Mouse (Mus musculus) stomach, embryonic 16.5 days (tissue): ENCODE measurements around the gene Tuba3b. TPM values are rescaled to one million over a fixed set of nuclear protein-coding genes. Genes with fewer than 3 reads are reported as not detected.

Experiments
- ATAC-seq: fragments of 200-750 bp; cut with Nextera tagmentation; 2 replicates; pipeline ENCODE4 v1.8.0; 2017; ENCODE audit warnings: moderate number of reproducible peaks, moderate TSS enrichment; ENCODE audit not compliant: insufficient read depth, low FRiP score
- H3K27ac ChIP-seq: fragments of 300-500 bp; sonication (generic); 2 replicates; pipeline ENCODE4 v1.5.1; 2014; ENCODE audit warnings: low read length
- H3K27me3 ChIP-seq: fragments of 300-500 bp; sonication (generic); 2 replicates; pipeline ENCODE4 v1.6.1; 2014; ENCODE audit warnings: low read length, control low read depth, mixed read lengths; ENCODE audit not compliant: control insufficient read depth, insufficient read depth
- H3K36me3 ChIP-seq: fragments of 300-500 bp; sonication (generic); 2 replicates; pipeline ENCODE4 v1.6.1; 2014; ENCODE audit warnings: low read length; ENCODE audit not compliant: control insufficient read depth, insufficient read depth
- H3K4me1 ChIP-seq: fragments of 300-500 bp; sonication (generic); 2 replicates; pipeline ENCODE4 v1.6.1; 2014; ENCODE audit warnings: low read length, control low read depth, mixed read lengths; ENCODE audit not compliant: control insufficient read depth, insufficient read depth
- H3K4me2 ChIP-seq: fragments of 300-500 bp; sonication (generic); 2 replicates; pipeline ENCODE4 v1.6.1; 2014; ENCODE audit warnings: low read depth, low read length, mixed read lengths
- H3K4me3 ChIP-seq: fragments of 300-500 bp; sonication (generic); replicated peaks from 2 replicates; pipeline ENCODE4 v1.5.1; 2014; ENCODE audit warnings: mild to moderate bottlenecking, low read length
- H3K9ac ChIP-seq: fragments of 300-500 bp; sonication (generic); 2 replicates; pipeline ENCODE4 v1.6.1; 2014; ENCODE audit warnings: low read length
- H3K9me3 ChIP-seq: fragments of 300-500 bp; sonication (generic); replicated peaks from 2 replicates; pipeline ENCODE4 v1.6.1; 2016; ENCODE audit warnings: low read length, control low read depth; ENCODE audit not compliant: control insufficient read depth
- WGBS: fragments of 180-500 bp; shearing (Covaris S2); extraction: QIAGEN DNeasy Blood & Tissue Kit; methylation state at CpG from one replicate; pipeline ENCODE4 v1.1.7; 2014; 5-methylcytosine and 5-hydroxymethylcytosine counted together
- polyA plus RNA-seq: library from polyadenylated mRNA; unstranded; fragments of >200 nt; fragmentation: Nextera tagmentation; extraction: Ambion mirVana; gene quantifications from 2 replicates; pipeline ENCODE4 v1.2.1, GENCODE M21; 2015

The Tuba3b gene
- not detected in 2 replicates for polyA plus RNA-seq

GRCm38 (mm10) chr6:145615666-145616210 lies at the start of gene Tuba3b:
Gene Tuba3b, plus strand, starts transcription at chr6:145615757.
- Histone ChIP-seq H3K36me3 (no peaks in the 10 kb centered on the region), H3K27me3 (no peaks in the 10 kb centered on the region), H3K9me3 (no peaks in the 10 kb centered on the region), H3K27ac (no peak within 1 kb of the TSS), H3K4me3 (no peak within 1 kb of the TSS), H3K9ac (0 out of 2 replicates have a peak within 1 kb of the TSS, but pooled peaks have one; percentile 20), H3K4me2 (no peak within 1 kb of the TSS), H3K4me1 (no peaks in the 10 kb centered on the region)
- 97% methylated on average over 31 of the region's 31 CpGs for WGBS
- ATAC-seq: no peak

GRCm38 (mm10) chr6:145567296-145567695 lies 48.3 kb upstream of the Tuba3b start:
- no peak overlapping the region for H3K4me3 ChIP-seq
- no peak overlapping the region for H3K9ac ChIP-seq
- no peak overlapping the region for H3K27ac ChIP-seq

GRCm38 (mm10) chr6:145567832-145568231 lies 47.7 kb upstream of the Tuba3b start:
- H3K4me1 ChIP-seq: peaks cover 9% of the 10 kb centered on the region; the same call in 1 of the 2 replicates
- H3K27me3 ChIP-seq: no peaks in the 10 kb centered on the region
- no peaks in the 10 kb centered on the region for H3K36me3 ChIP-seq
- no peak overlapping the region for H3K27ac ChIP-seq
- no peaks in the 10 kb centered on the region for H3K9me3 ChIP-seq
- 90% methylated on average over 3 of the region's 3 CpGs for WGBS
- no peak overlapping the region for H3K4me3 ChIP-seq
- no peak for ATAC-seq
- no peak overlapping the region for H3K4me2 ChIP-seq
- no peak overlapping the region for H3K9ac ChIP-seq

More at GRCm38 (mm10) chr6:145567296-145567695, 48.3 kb upstream of the Tuba3b start:
- no peak overlapping the region for H3K4me2 ChIP-seq
- 58% methylated on average over 8 of the region's 8 CpGs for WGBS
- no peaks in the 10 kb centered on the region for H3K36me3 ChIP-seq
- no peaks in the 10 kb centered on the region for H3K27me3 ChIP-seq
- H3K4me1 ChIP-seq: peaks cover 9% of the 10 kb centered on the region; the same call in 1 of the 2 replicates
- no peak for ATAC-seq
- no peaks in the 10 kb centered on the region for H3K9me3 ChIP-seq

GRCm38 (mm10) chr6:145568701-145569100 lies 46.9 kb upstream of the Tuba3b start:
- WGBS: 84% methylated on average over 3 of the region's 3 CpGs
- Histone ChIP-seq H3K27me3 (no peaks in the 10 kb centered on the region), H3K4me3 (no peak overlapping the region), H3K27ac (no peak overlapping the region), H3K4me1 (peaks cover 9% of the 10 kb centered on the region; the same call in 1 of the 2 replicates), H3K36me3 (no peaks in the 10 kb centered on the region), H3K9ac (no peak overlapping the region), H3K4me2 (no peak overlapping the region), H3K9me3 (no peaks in the 10 kb centered on the region)
- ATAC-seq: 0 out of 2 replicates have a peak, but pooled peaks have one; percentile 4

- ATAC-seq: no peak
- Histone ChIP-seq H3K4me1 (0 out of 2 replicates have a peak, but pooled peaks cover 3% of the 10 kb centered on the region), H3K27me3 (no peaks in the 10 kb centered on the region), H3K4me2 (no peak overlapping the region), H3K27ac (no peak overlapping the region), H3K4me3 (no peak overlapping the region), H3K9me3 (no peaks in the 10 kb centered on the region), H3K9ac (no peak overlapping the region), H3K36me3 (no peaks in the 10 kb centered on the region)
- 78% methylated on average over 6 of the region's 6 CpGs for WGBS
These were observed 42.1 kb upstream of the Tuba3b start for GRCm38 (mm10) chr6:145573250-145574013.

GRCm38 (mm10) chr6:145576762-145577161 lies 38.8 kb upstream of the Tuba3b start:
- H3K36me3 ChIP-seq: no peaks in the 10 kb centered on the region
- no peak overlapping the region for H3K9ac ChIP-seq
- 88% methylated on average over 4 of the region's 4 CpGs for WGBS
- no peak overlapping the region for H3K4me3 ChIP-seq
- ATAC-seq: no peak
- no peaks in the 10 kb centered on the region for H3K9me3 ChIP-seq
- no peak overlapping the region for H3K4me2 ChIP-seq
- H3K4me1 ChIP-seq: peaks cover 8% of the 10 kb centered on the region
- no peaks in the 10 kb centered on the region for H3K27me3 ChIP-seq
- H3K27ac ChIP-seq: no peak overlapping the region

GRCm38 (mm10) chr6:145578457-145579185 lies 36.9 kb upstream of the Tuba3b start:
- no peak overlapping the region for H3K9ac ChIP-seq
- H3K27ac ChIP-seq: no peak overlapping the region
- H3K27me3 ChIP-seq: no peaks in the 10 kb centered on the region
- H3K4me3 ChIP-seq: no peak overlapping the region
- no peak overlapping the region for H3K4me2 ChIP-seq
- H3K4me1 ChIP-seq: peaks cover 8% of the 10 kb centered on the region
- peak; percentile 37; the same call in 1 of the 2 replicates for ATAC-seq
- no peaks in the 10 kb centered on the region for H3K36me3 ChIP-seq
- H3K9me3 ChIP-seq: no peaks in the 10 kb centered on the region
- WGBS: 37% methylated on average over 10 of the region's 10 CpGs

- Histone ChIP-seq H3K9me3 (no peaks in the 10 kb centered on the region), H3K27ac (no peak overlapping the region), H3K36me3 (no peaks in the 10 kb centered on the region), H3K27me3 (no peaks in the 10 kb centered on the region), H3K9ac (no peak overlapping the region), H3K4me2 (no peak overlapping the region), H3K4me3 (no peak overlapping the region), H3K4me1 (peaks cover 8% of the 10 kb centered on the region)
- ATAC-seq: no peak
- WGBS: 85% methylated on average over 3 of the region's 3 CpGs
These were observed 35.8 kb upstream of the Tuba3b start for GRCm38 (mm10) chr6:145579761-145580160.
